Mouse (Mus musculus) hindbrain, embryonic 12.5 days (tissue): ENCODE results near the gene Afap1. TPM values are rescaled to one million over a fixed set of nuclear protein-coding genes. Genes with fewer than 3 reads are reported as not detected.
A peak's percentile ranks its signal among the peaks of the same experiment; 100 is the strongest.

Experiments
- ATAC-seq: fragments of 200-750 bp; cut with Nextera tagmentation; 2 replicates; pipeline ENCODE4 v1.8.0; 2017; ENCODE audit warnings: moderate TSS enrichment; ENCODE audit not compliant: low FRiP score
- H3K27ac ChIP-seq: fragments of 300-500 bp; sonication (generic); 2 replicates; pipeline ENCODE4 v1.5.1; 2016; ENCODE audit warnings: mild to moderate bottlenecking
- H3K27me3 ChIP-seq: fragments of 300-500 bp; sonication (generic); 2 replicates; pipeline ENCODE4 v1.6.1; 2016; ENCODE audit warnings: mild to moderate bottlenecking
- H3K36me3 ChIP-seq: fragments of 300-500 bp; sonication (generic); 2 replicates; pipeline ENCODE4 v1.6.1; 2016; ENCODE audit warnings: mild to moderate bottlenecking
- H3K4me1 ChIP-seq: fragments of 300-500 bp; sonication (generic); 2 replicates; pipeline ENCODE4 v1.6.1; 2016
- H3K4me2 ChIP-seq: fragments of 300-500 bp; sonication (generic); replicated peaks from 2 replicates; pipeline ENCODE4 v1.6.1; 2016; ENCODE audit warnings: mild to moderate bottlenecking
- H3K4me3 ChIP-seq: fragments of 300-500 bp; sonication (generic); 2 replicates; pipeline ENCODE4 v1.5.1; 2016; ENCODE audit warnings: mild to moderate bottlenecking
- H3K9ac ChIP-seq: fragments of 300-500 bp; sonication (generic); 2 replicates; pipeline ENCODE4 v1.6.1; 2016; ENCODE audit warnings: mild to moderate bottlenecking, moderate library complexity
- H3K9me3 ChIP-seq: fragments of 300-500 bp; sonication (generic); replicated peaks from 2 replicates; pipeline ENCODE4 v1.6.1; 2016; ENCODE audit warnings: mild to moderate bottlenecking
- WGBS: fragments of 180-500 bp; shearing (Covaris S2); methylation state at CpG from one replicate; pipeline ENCODE4 v1.1.7; 2016; 5-methylcytosine and 5-hydroxymethylcytosine counted together
- polyA plus RNA-seq: library from polyadenylated mRNA; unstranded; fragments of >200 nt; fragmentation: Nextera tagmentation; extraction: Ambion mirVana; gene quantifications from 2 replicates; pipeline ENCODE4 v1.2.1, GENCODE M21; 2016

Gene Afap1
- polyA plus RNA-seq, 1 experiment from 2014 or later, result 80.4 TPM

- ATAC-seq, result no peak
- Histone ChIP-seq H3K27ac (no peak overlapping the region), H3K4me1 (peaks cover 24% of the 10 kb centered on the region; the same call in 1 of the 2 replicates), H3K27me3 (no peaks in the 10 kb centered on the region), H3K36me3 (peaks cover 47% of the 10 kb centered on the region), H3K4me3 (no peak overlapping the region), H3K4me2 (no peak overlapping the region), H3K9me3 (no peaks in the 10 kb centered on the region), H3K9ac (no peak overlapping the region)
- 83% methylated on average over 5 of the region's 5 CpGs for whole genome bisulfite sequencing
Measured at GRCm38 (mm10) chr5:35943541-35943940, 50.4 kb downstream of the Afap1 start.

GRCm38 (mm10) chr5:35946841-35947240, 53.7 kb downstream of the Afap1 start:
- H3K27ac ChIP-seq, result no peak overlapping the region
- H3K4me3 ChIP-seq, result no peak overlapping the region
- peaks cover 77% of the 10 kb centered on the region for H3K36me3 ChIP-seq
- no peak overlapping the region for H3K9ac ChIP-seq
- H3K4me2 ChIP-seq, result no peak overlapping the region
- no peaks in the 10 kb centered on the region for H3K27me3 ChIP-seq
- H3K9me3 ChIP-seq, result no peaks in the 10 kb centered on the region
- peak; percentile 7; the same call in 1 of the 2 replicates for ATAC-seq
- peaks cover 16% of the 10 kb centered on the region; the same call in 1 of the 2 replicates for H3K4me1 ChIP-seq
- WGBS, result 91% methylated on average over 2 of the region's 2 CpGs

- Histone ChIP-seq H3K4me3 (no peak overlapping the region), H3K9me3 (no peaks in the 10 kb centered on the region), H3K9ac (no peak overlapping the region), H3K36me3 (peaks cover 83% of the 10 kb centered on the region), H3K27me3 (no peaks in the 10 kb centered on the region), H3K27ac (no peak overlapping the region), H3K4me1 (peaks cover 16% of the 10 kb centered on the region; the same call in 1 of the 2 replicates), H3K4me2 (no peak overlapping the region)
- no peak for ATAC-seq
- 67% methylated on average over 4 of the region's 4 CpGs for WGBS
Measured at GRCm38 (mm10) chr5:35947427-35947826, 54.3 kb downstream of the Afap1 start.

- Histone ChIP-seq H3K4me1 (peaks cover 19% of the 10 kb centered on the region; the same call in 1 of the 2 replicates), H3K9me3 (no peaks in the 10 kb centered on the region), H3K27me3 (no peaks in the 10 kb centered on the region), H3K27ac (no peak overlapping the region), H3K9ac (no peak overlapping the region), H3K4me3 (no peak overlapping the region), H3K4me2 (no peak overlapping the region), H3K36me3 (peaks cover 88% of the 10 kb centered on the region)
- no peak for ATAC-seq
- 73% methylated on average over 15 of the region's 15 CpGs for WGBS
Measured at GRCm38 (mm10) chr5:35948225-35948975, 55.3 kb downstream of the Afap1 start.

- H3K9me3 ChIP-seq, result no peaks in the 10 kb centered on the region
- no peaks in the 10 kb centered on the region for H3K27me3 ChIP-seq
- H3K4me1 ChIP-seq, result peaks cover 23% of the 10 kb centered on the region; the same call in 1 of the 2 replicates
- H3K27ac ChIP-seq, result no peak overlapping the region
- peaks cover 88% of the 10 kb centered on the region for H3K36me3 ChIP-seq
- no peak for ATAC-seq
- WGBS, result 82% methylated on average over 5 of the region's 5 CpGs
- H3K9ac ChIP-seq, result no peak overlapping the region
- H3K4me3 ChIP-seq, result no peak overlapping the region
- no peak overlapping the region for H3K4me2 ChIP-seq
Measured at GRCm38 (mm10) chr5:35949061-35949460, 55.9 kb downstream of the Afap1 start.

GRCm38 (mm10) chr5:35950504-35950903, 57.4 kb downstream of the Afap1 start:
- WGBS, result 86% methylated on average over 7 of the region's 7 CpGs
- H3K9ac ChIP-seq, result no peak overlapping the region
- no peak for ATAC-seq
- no peaks in the 10 kb centered on the region for H3K9me3 ChIP-seq
- peaks cover 89% of the 10 kb centered on the region for H3K36me3 ChIP-seq
- no peaks in the 10 kb centered on the region for H3K27me3 ChIP-seq
- H3K4me1 ChIP-seq, result peaks cover 28% of the 10 kb centered on the region; the same call in 1 of the 2 replicates
- H3K4me2 ChIP-seq, result no peak overlapping the region
- H3K4me3 ChIP-seq, result no peak overlapping the region
- no peak overlapping the region for H3K27ac ChIP-seq

GRCm38 (mm10) chr5:35954055-35954718, 61.1 kb downstream of the Afap1 start:
- no peak overlapping the region for H3K4me3 ChIP-seq
- H3K27ac ChIP-seq, result no peak overlapping the region
- 74% methylated on average over 12 of the region's 12 CpGs for WGBS
- no peak overlapping the region for H3K9ac ChIP-seq
- H3K36me3 ChIP-seq, result peaks cover 91% of the 10 kb centered on the region
- ATAC-seq, result no peak
- no peaks in the 10 kb centered on the region for H3K27me3 ChIP-seq
- H3K9me3 ChIP-seq, result no peaks in the 10 kb centered on the region
- no peak overlapping the region for H3K4me2 ChIP-seq
- H3K4me1 ChIP-seq, result peaks cover 20% of the 10 kb centered on the region

GRCm38 (mm10) chr5:35956268-35956667, 63.1 kb downstream of the Afap1 start:
- H3K36me3 ChIP-seq, result peaks cover 78% of the 10 kb centered on the region
- H3K27ac ChIP-seq, result no peak overlapping the region
- ATAC-seq, result no peak
- H3K9ac ChIP-seq, result no peak overlapping the region
- no peak overlapping the region for H3K4me3 ChIP-seq
- no peaks in the 10 kb centered on the region for H3K9me3 ChIP-seq
- no peak overlapping the region for H3K4me2 ChIP-seq
- WGBS, result 77% methylated on average over 1 of the region's 1 CpGs
- H3K4me1 ChIP-seq, result peaks cover 20% of the 10 kb centered on the region
- H3K27me3 ChIP-seq, result no peaks in the 10 kb centered on the region

- 76% methylated on average over 2 of the region's 2 CpGs for WGBS
- H3K4me3 ChIP-seq, result no peak overlapping the region
- ATAC-seq, result no peak
- H3K36me3 ChIP-seq, result peaks cover 75% of the 10 kb centered on the region
- H3K9ac ChIP-seq, result no peak overlapping the region
- H3K27me3 ChIP-seq, result no peaks in the 10 kb centered on the region
- peaks cover 17% of the 10 kb centered on the region for H3K4me1 ChIP-seq
- H3K9me3 ChIP-seq, result no peaks in the 10 kb centered on the region
- H3K27ac ChIP-seq, result no peak overlapping the region
- H3K4me2 ChIP-seq, result no peak overlapping the region
Measured at GRCm38 (mm10) chr5:35958681-35959080, 65.6 kb downstream of the Afap1 start.

GRCm38 (mm10) chr5:35960168-35960567, 67.0 kb downstream of the Afap1 start:
- Histone ChIP-seq H3K4me1 (peaks cover 7% of the 10 kb centered on the region), H3K9ac (no peak overlapping the region), H3K4me2 (no peak overlapping the region), H3K36me3 (peaks cover 76% of the 10 kb centered on the region), H3K9me3 (no peaks in the 10 kb centered on the region), H3K4me3 (no peak overlapping the region), H3K27me3 (no peaks in the 10 kb centered on the region), H3K27ac (no peak overlapping the region)
- no peak for ATAC-seq
- WGBS, result 78% methylated on average over 8 of the region's 8 CpGs

GRCm38 (mm10) chr5:35961271-35961670, 68.2 kb downstream of the Afap1 start:
- WGBS, result 81% methylated on average over 8 of the region's 8 CpGs
- Histone ChIP-seq H3K27me3 (no peaks in the 10 kb centered on the region), H3K27ac (no peak overlapping the region)

GRCm38 (mm10) chr5:35963635-35964034, 70.5 kb downstream of the Afap1 start:
- Histone ChIP-seq H3K9me3 (no peaks in the 10 kb centered on the region), H3K4me3 (no peak overlapping the region), H3K9ac (no peak overlapping the region), H3K4me2 (no peak overlapping the region), H3K27me3 (no peaks in the 10 kb centered on the region), H3K36me3 (peaks cover 79% of the 10 kb centered on the region), H3K4me1 (peaks cover 7% of the 10 kb centered on the region), H3K27ac (0 out of 2 replicates have a peak overlapping the region, but pooled peaks have one; percentile 2)
- 68% methylated on average over 9 of the region's 9 CpGs for WGBS
- no peak for ATAC-seq

More at GRCm38 (mm10) chr5:35961271-35961670, 68.2 kb downstream of the Afap1 start:
- Histone ChIP-seq H3K36me3 (peaks cover 78% of the 10 kb centered on the region), H3K4me2 (no peak overlapping the region), H3K4me3 (no peak overlapping the region), H3K9ac (no peak overlapping the region), H3K9me3 (no peaks in the 10 kb centered on the region), H3K4me1 (peaks cover 7% of the 10 kb centered on the region)
- no peak for ATAC-seq
